Comparison of ENCODE assay signal across 1 mouse cellular context in the genomic region with DNA sequence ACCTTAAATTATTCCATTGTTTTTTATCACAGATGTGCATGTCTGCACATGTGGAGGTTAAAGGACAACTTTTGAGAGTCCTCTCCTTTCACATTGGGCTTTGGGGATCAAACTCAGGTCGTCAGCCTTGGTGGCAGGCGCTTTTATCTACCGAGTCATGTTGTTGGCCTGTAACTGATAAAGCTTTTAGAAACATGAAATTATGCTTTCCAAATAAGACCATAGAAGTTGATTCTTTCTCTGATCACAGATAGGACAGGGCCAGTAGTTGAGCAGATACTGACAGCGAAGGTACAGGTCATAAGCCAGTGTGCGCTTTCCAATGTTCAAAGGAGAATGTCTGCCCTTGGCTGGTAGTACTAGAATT.
TF ChIP-seq lines count a peak whose summit lies in the region.

No protein-coding gene starts in this region.

TF ChIP-seq in MEL, 35 proteins besides CTCF, POLR2A, EP300 and RAD21 (continued from another document):
- TF ChIP-seq E2F4 (IDR thresholded peaks at IDR 0.05; ENCODE audit: borderline replicate concordance, low read depth, low read length) (no peak), ETS1 (IDR thresholded peaks at IDR 0.05; ENCODE audit: low read depth, low read length) (peak; percentile 64), MYC (IDR thresholded peaks at IDR 0.05; ENCODE audit: low read depth, low read length) (0 out of 2 replicates have a peak, but pooled peaks have one; percentile 57), MAFK (IDR thresholded peaks at IDR 0.05; ENCODE audit: borderline replicate concordance, low read depth, low read length) (no peak), NRF1 (IDR thresholded peaks at IDR 0.05; ENCODE audit: insufficient read depth, low read depth, low read length, poor library complexity, severe bottlenecking) (no peak), MXI1 (IDR thresholded peaks at IDR 0.05; ENCODE audit: low read depth, low read length) (peak; percentile 65), RCOR1 (IDR thresholded peaks at IDR 0.05; ENCODE audit: low read depth, low read length) (peak; percentile 45; the same call in 1 of the 2 replicates), CHD2 (IDR thresholded peaks at IDR 0.05; ENCODE audit: low read length) (no peak), ELF1 (IDR thresholded peaks at IDR 0.05; ENCODE audit: low read depth, low read length) (no peak), GATA1 (IDR thresholded peaks at IDR 0.05; ENCODE audit: low read depth, low read length) (peak; percentile 82), TCF12 (IDR thresholded peaks at IDR 0.05; ENCODE audit: low read depth, low read length) (peak; percentile 83), JUND (IDR thresholded peaks at IDR 0.05; ENCODE audit: low read depth, low read length) (no peak)
TF ChIP-seq in MEL: peak in this region for 6.
